Mouse (Mus musculus) spleen, adult 2 months (tissue): ENCODE measurements at regions not wholly inside any gene's neighbourhood (a gene's known extent, or its start where the extent isn't known, plus 50 kb on each side); places are given as distances from the start of the nearest gene placed in this dataset.

ENCODE experiments used
- CTCF ChIP-seq: fragments of 200-500 bp; IDR thresholded peaks from 2 replicates; pipeline ENCODE4 v1.5.1; 2011; ENCODE audit warnings: mild to moderate bottlenecking, inconsistent platforms; ENCODE audit not compliant: insufficient read depth, insufficient read length, insufficient replicate concordance; ENCODE audit errors: extremely low read depth
- POLR2A ChIP-seq: fragments of 200-500 bp; IDR thresholded peaks from 2 replicates; pipeline ENCODE4 v1.6.1; 2011; ENCODE audit warnings: low read depth, low read length, inconsistent platforms

GRCm38 (mm10) chr8:8991026-8991425 lies 300.7 kb upstream of the Arglu1 start:
- no peak for TF ChIP-seq CTCF
- TF ChIP-seq POLR2A = no peak
